Mouse (Mus musculus) intestine, embryonic 15.5 days (tissue): ENCODE results near the gene Qk. TPM values are rescaled to one million over a fixed set of nuclear protein-coding genes. Genes with fewer than 3 reads are reported as not detected.
A peak's percentile ranks its signal among the peaks of the same experiment; 100 is the strongest.

ENCODE experiments used
- ATAC-seq: fragments of 200-750 bp; cut with Nextera tagmentation; 2 replicates; pipeline ENCODE4 v1.8.0; 2017; ENCODE audit warnings: moderate TSS enrichment, moderate library complexity
- H3K27ac ChIP-seq: fragments of 300-500 bp; sonication (generic); 2 replicates; pipeline ENCODE4 v1.5.1; 2015; ENCODE audit warnings: mild to moderate bottlenecking, inconsistent platforms
- H3K27me3 ChIP-seq: fragments of 300-500 bp; sonication (generic); replicated peaks from 2 replicates; pipeline ENCODE4 v1.6.1; 2015; ENCODE audit warnings: inconsistent platforms
- H3K36me3 ChIP-seq: fragments of 300-500 bp; sonication (generic); 2 replicates; pipeline ENCODE4 v1.6.1; 2015; ENCODE audit warnings: inconsistent platforms
- H3K4me1 ChIP-seq: fragments of 300-500 bp; sonication (generic); replicated peaks from 2 replicates; pipeline ENCODE4 v1.6.1; 2015; ENCODE audit warnings: inconsistent platforms
- H3K4me2 ChIP-seq: fragments of 300-500 bp; sonication (generic); replicated peaks from 2 replicates; pipeline ENCODE4 v1.6.1; 2015; ENCODE audit warnings: mild to moderate bottlenecking, inconsistent platforms
- H3K4me3 ChIP-seq: fragments of 300-500 bp; sonication (generic); replicated peaks from 2 replicates; pipeline ENCODE4 v1.5.1; 2015; ENCODE audit warnings: inconsistent platforms
- H3K9ac ChIP-seq: fragments of 300-500 bp; sonication (generic); 2 replicates; pipeline ENCODE4 v1.6.1; 2015; ENCODE audit warnings: inconsistent platforms
- H3K9me3 ChIP-seq: fragments of 300-500 bp; sonication (generic); 2 replicates; pipeline ENCODE4 v1.6.1; 2016; ENCODE audit warnings: inconsistent platforms
- WGBS: fragments of 180-500 bp; shearing (Covaris S2); methylation state at CpG from one replicate; pipeline ENCODE4 v1.1.7; 2015; 5-methylcytosine and 5-hydroxymethylcytosine counted together
- polyA plus RNA-seq: library from polyadenylated mRNA; unstranded; fragments of >200 nt; fragmentation: Nextera tagmentation; extraction: Ambion mirVana; gene quantifications from 2 replicates; pipeline ENCODE4 v1.2.1, GENCODE M21; 2015

Gene Qk
- 12.6 and 13.0 TPM in 2 replicates for polyA plus RNA-seq

- H3K27me3 ChIP-seq = no peaks in the 10 kb centered on the region
- peak within 1 kb of the TSS; percentile 68 for H3K4me3 ChIP-seq
- no peaks in the 10 kb centered on the region for H3K4me1 ChIP-seq
- H3K27ac ChIP-seq = peak within 1 kb of the TSS; percentile 95
- peak within 1 kb of the TSS; percentile 81 for H3K9ac ChIP-seq
- H3K4me2 ChIP-seq = peak within 1 kb of the TSS; percentile 67
- H3K9me3 ChIP-seq = no peaks in the 10 kb centered on the region
- peak; percentile 83 for ATAC-seq
- no peaks in the 10 kb centered on the region for H3K36me3 ChIP-seq
- under 1% methylated on average over 78 of the region's 86 CpGs for WGBS
Observed at GRCm38 (mm10) chr17:10319685-10320455, at the start of gene Qk. Gene Qk, minus strand, starts transcription at chr17:10319854.

GRCm38 (mm10) chr17:10367044-10367443, 47.4 kb upstream of the Qk start:
- no peak overlapping the region for H3K9ac ChIP-seq
- H3K4me2 ChIP-seq = no peak overlapping the region
- H3K27ac ChIP-seq = no peak overlapping the region
- no peaks in the 10 kb centered on the region for H3K9me3 ChIP-seq
- no peak overlapping the region for H3K4me3 ChIP-seq
- 85% methylated on average over 5 of the region's 5 CpGs for WGBS
- no peaks in the 10 kb centered on the region for H3K36me3 ChIP-seq
- no peaks in the 10 kb centered on the region for H3K27me3 ChIP-seq
- peaks cover 6% of the 10 kb centered on the region; the same call in 1 of the 2 replicates for H3K4me1 ChIP-seq
- ATAC-seq = no peak

- Histone ChIP-seq H3K27ac (no peak overlapping the region), H3K9me3 (no peaks in the 10 kb centered on the region), H3K27me3 (no peaks in the 10 kb centered on the region), H3K4me2 (no peak overlapping the region), H3K4me1 (peaks cover 3% of the 10 kb centered on the region; the same call in 1 of the 2 replicates), H3K36me3 (no peaks in the 10 kb centered on the region), H3K4me3 (no peak overlapping the region), H3K9ac (no peak overlapping the region)
- ATAC-seq = no peak
- 82% methylated on average over 4 of the region's 4 CpGs for WGBS
Observed at GRCm38 (mm10) chr17:10366577-10366976, 46.9 kb upstream of the Qk start.

- H3K4me2 ChIP-seq = no peak overlapping the region
- H3K9ac ChIP-seq = no peak overlapping the region
- H3K27ac ChIP-seq = no peak overlapping the region
- 63% methylated on average over 13 of the region's 13 CpGs for WGBS
- no peaks in the 10 kb centered on the region for H3K27me3 ChIP-seq
- H3K36me3 ChIP-seq = no peaks in the 10 kb centered on the region
- ATAC-seq = no peak
- H3K9me3 ChIP-seq = no peaks in the 10 kb centered on the region
- H3K4me1 ChIP-seq = peaks cover 3% of the 10 kb centered on the region; the same call in 1 of the 2 replicates
- no peak overlapping the region for H3K4me3 ChIP-seq
Observed at GRCm38 (mm10) chr17:10365501-10366482, 46.1 kb upstream of the Qk start.

GRCm38 (mm10) chr17:10363151-10363550, 43.5 kb upstream of the Qk start:
- no peak overlapping the region for H3K27ac ChIP-seq
- H3K4me3 ChIP-seq = no peak overlapping the region
- no peak overlapping the region for H3K9ac ChIP-seq
- H3K4me1 ChIP-seq = peaks cover 3% of the 10 kb centered on the region; the same call in 1 of the 2 replicates
- no peaks in the 10 kb centered on the region for H3K27me3 ChIP-seq
- H3K4me2 ChIP-seq = no peak overlapping the region
- 81% methylated on average over 3 of the region's 3 CpGs for WGBS
- no peaks in the 10 kb centered on the region for H3K36me3 ChIP-seq
- no peak for ATAC-seq
- no peaks in the 10 kb centered on the region for H3K9me3 ChIP-seq

GRCm38 (mm10) chr17:10361882-10362291, 42.2 kb upstream of the Qk start:
- Histone ChIP-seq H3K27ac (no peak overlapping the region), H3K4me1 (peaks cover 3% of the 10 kb centered on the region; the same call in 1 of the 2 replicates), H3K9ac (no peak overlapping the region), H3K9me3 (no peaks in the 10 kb centered on the region), H3K36me3 (no peaks in the 10 kb centered on the region), H3K27me3 (no peaks in the 10 kb centered on the region), H3K4me3 (no peak overlapping the region), H3K4me2 (no peak overlapping the region)
- WGBS = 91% methylated on average over 7 of the region's 7 CpGs
- no peak for ATAC-seq

GRCm38 (mm10) chr17:10360738-10361137, 41.1 kb upstream of the Qk start:
- Histone ChIP-seq H3K9ac (no peak overlapping the region), H3K27ac (no peak overlapping the region), H3K4me2 (no peak overlapping the region), H3K36me3 (no peaks in the 10 kb centered on the region), H3K4me1 (no peaks in the 10 kb centered on the region), H3K4me3 (no peak overlapping the region), H3K27me3 (no peaks in the 10 kb centered on the region), H3K9me3 (no peaks in the 10 kb centered on the region)
- no peak for ATAC-seq
- WGBS = 82% methylated on average over 4 of the region's 4 CpGs

- no peak overlapping the region for H3K4me2 ChIP-seq
- no peak overlapping the region for H3K4me3 ChIP-seq
- no peak overlapping the region for H3K9ac ChIP-seq
- H3K27me3 ChIP-seq = no peaks in the 10 kb centered on the region
- no peaks in the 10 kb centered on the region for H3K9me3 ChIP-seq
- H3K4me1 ChIP-seq = no peaks in the 10 kb centered on the region
- 45% methylated on average over 14 of the region's 14 CpGs for WGBS
- no peak for ATAC-seq
- no peak overlapping the region for H3K27ac ChIP-seq
- no peaks in the 10 kb centered on the region for H3K36me3 ChIP-seq
Observed at GRCm38 (mm10) chr17:10359466-10359865, 39.8 kb upstream of the Qk start.

GRCm38 (mm10) chr17:10357348-10357747, 37.7 kb upstream of the Qk start:
- no peaks in the 10 kb centered on the region for H3K27me3 ChIP-seq
- 89% methylated on average over 12 of the region's 12 CpGs for WGBS
- no peaks in the 10 kb centered on the region for H3K36me3 ChIP-seq
- ATAC-seq = no peak
- no peak overlapping the region for H3K9ac ChIP-seq
- no peak overlapping the region for H3K4me3 ChIP-seq
- H3K9me3 ChIP-seq = no peaks in the 10 kb centered on the region
- H3K4me1 ChIP-seq = no peaks in the 10 kb centered on the region
- no peak overlapping the region for H3K4me2 ChIP-seq
- H3K27ac ChIP-seq = no peak overlapping the region

- Histone ChIP-seq H3K4me1 (no peaks in the 10 kb centered on the region), H3K4me2 (no peak overlapping the region), H3K9me3 (no peaks in the 10 kb centered on the region), H3K27ac (no peak overlapping the region), H3K36me3 (no peaks in the 10 kb centered on the region), H3K27me3 (no peaks in the 10 kb centered on the region), H3K9ac (no peak overlapping the region), H3K4me3 (no peak overlapping the region)
- ATAC-seq = no peak
- 57% methylated on average over 6 of the region's 6 CpGs for WGBS
Observed at GRCm38 (mm10) chr17:10356294-10356693, 36.6 kb upstream of the Qk start.

GRCm38 (mm10) chr17:10355746-10356145, 36.1 kb upstream of the Qk start:
- H3K9ac ChIP-seq = no peak overlapping the region
- ATAC-seq = no peak
- H3K4me3 ChIP-seq = no peak overlapping the region
- no peaks in the 10 kb centered on the region for H3K9me3 ChIP-seq
- 31% methylated on average over 8 of the region's 8 CpGs for WGBS
- no peak overlapping the region for H3K27ac ChIP-seq
- no peaks in the 10 kb centered on the region for H3K36me3 ChIP-seq
- no peaks in the 10 kb centered on the region for H3K4me1 ChIP-seq
- H3K27me3 ChIP-seq = no peaks in the 10 kb centered on the region
- H3K4me2 ChIP-seq = no peak overlapping the region

- Histone ChIP-seq H3K9ac (no peak overlapping the region), H3K4me1 (peaks cover 10% of the 10 kb centered on the region; the same call in 1 of the 2 replicates), H3K4me2 (no peak overlapping the region), H3K9me3 (no peaks in the 10 kb centered on the region), H3K27ac (no peak overlapping the region), H3K36me3 (no peaks in the 10 kb centered on the region), H3K27me3 (no peaks in the 10 kb centered on the region; the same call in 1 of the 2 replicates), H3K4me3 (no peak overlapping the region)
- no peak for ATAC-seq
- WGBS = 50% methylated on average over 10 of the region's 10 CpGs
Observed at GRCm38 (mm10) chr17:10338286-10338685, 18.6 kb upstream of the Qk start.
